Mouse (Mus musculus): ENCODE measurements around the gene Zfp553. TPM values are rescaled to one million over a fixed set of nuclear protein-coding genes. Genes with fewer than 3 reads are reported as not detected.
A peak's percentile ranks its signal among the peaks of the same experiment; 100 is the strongest.

The Zfp553 gene
- polyA plus RNA-seq, 1 experiment from 2014 or later: 68.9 TPM

DNA sequence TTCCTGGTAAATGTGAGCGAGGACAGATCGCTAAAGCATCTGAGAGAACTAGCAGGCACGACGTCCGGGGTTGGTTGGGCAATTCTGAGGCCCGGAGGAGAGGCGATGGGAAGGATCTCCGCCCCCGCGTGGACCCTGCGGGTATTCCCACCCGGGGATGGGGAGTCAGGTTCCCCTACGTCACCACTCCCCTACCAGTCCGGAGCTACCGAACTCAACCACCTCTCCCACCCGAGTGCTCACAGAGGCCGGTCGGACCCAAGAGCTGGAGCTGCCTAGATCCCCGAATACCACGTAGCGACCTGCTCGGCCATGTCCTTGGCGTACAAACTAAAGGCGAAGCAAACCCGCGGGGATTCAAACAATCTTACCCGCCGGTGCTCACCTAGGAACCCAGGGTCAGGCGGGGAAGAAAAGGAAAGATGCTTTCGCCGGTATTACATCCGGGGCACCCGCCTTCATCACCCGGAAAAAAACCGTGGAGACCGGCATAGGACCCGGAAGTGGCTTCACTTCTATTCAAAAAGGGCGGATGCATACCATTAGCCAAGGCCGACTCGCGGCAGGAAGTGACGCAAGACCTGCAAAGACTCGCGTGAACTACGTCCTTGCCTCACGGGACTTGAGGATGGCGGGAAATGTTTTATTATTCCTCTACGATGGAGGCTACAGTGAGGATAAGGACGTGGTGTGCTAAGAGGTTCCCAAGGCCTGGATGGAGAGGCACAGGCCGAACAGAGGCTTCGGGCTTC lies 37.1 kb upstream of the Zfp553 start, which contains the start of gene Cd2bp2:
Cd2bp2 (minus strand) TSS at position 507 of the 752 bp plus-strand sequence.
- Histone ChIP-seq H3K4me3 (peak within 1 kb of the TSS; percentile 87), H3K9ac (peak within 1 kb of the TSS; percentile 86), H3K4me1 (peaks cover 29% of the 10 kb centered on the region), H3K4me2 (peak within 1 kb of the TSS; percentile 91), H3K27ac (peak within 1 kb of the TSS; percentile 89), H3K9me3 (replicated peaks) (no peaks in the 10 kb centered on the region), H3K27me3 (no peaks in the 10 kb centered on the region), H3K36me3 (ENCODE audit: poor library complexity, severe bottlenecking) (peaks cover 82% of the 10 kb centered on the region)
- WGBS: under 1% methylated on average over 51 of the region's 51 CpGs
- peak; percentile 98 for ATAC-seq

GRCm38 (mm10) chr7:127196484-127196883 lies 36.4 kb upstream of the Zfp553 start:
- no peak for ATAC-seq
- Histone ChIP-seq H3K36me3 (ENCODE audit: poor library complexity, severe bottlenecking) (peaks cover 82% of the 10 kb centered on the region), H3K9me3 (replicated peaks) (no peaks in the 10 kb centered on the region), H3K9ac (peak overlapping the region; percentile 83), H3K27ac (peak overlapping the region; percentile 84), H3K4me3 (peak overlapping the region; percentile 87), H3K27me3 (no peaks in the 10 kb centered on the region), H3K4me1 (peaks cover 29% of the 10 kb centered on the region), H3K4me2 (peak overlapping the region; percentile 78)
- WGBS: 59% methylated on average over 11 of the region's 11 CpGs

DNA sequence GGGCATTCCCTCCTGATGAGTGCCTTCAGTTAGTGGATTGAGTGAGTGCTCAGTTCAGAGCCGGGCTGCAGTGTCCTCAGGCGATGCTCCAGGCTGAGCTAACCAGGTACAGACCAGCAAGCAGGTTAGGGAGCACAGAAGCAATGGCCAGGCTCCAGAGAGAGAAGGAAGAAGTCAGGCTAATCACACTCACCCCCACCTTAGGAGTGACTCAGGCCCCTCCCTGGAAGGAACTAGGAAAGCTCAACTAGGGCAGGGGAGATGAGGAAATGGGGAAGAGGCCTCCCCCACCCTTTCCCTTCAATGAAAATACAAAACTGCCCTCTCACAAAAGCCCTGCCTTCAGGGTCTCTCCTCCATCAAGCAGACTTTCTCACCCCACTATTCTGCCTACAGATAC lies 26.3 kb upstream of the Zfp553 start:
- no peaks in the 10 kb centered on the region for H3K9me3 ChIP-seq (replicated peaks)
- peaks cover 24% of the 10 kb centered on the region for H3K36me3 ChIP-seq (ENCODE audit: poor library complexity, severe bottlenecking)
- H3K4me2 ChIP-seq: peak overlapping the region; percentile 100
- peak overlapping the region; percentile 98 for H3K9ac ChIP-seq
- 59% methylated on average over 2 of the region's 2 CpGs for WGBS
- no peak overlapping the region for H3K27ac ChIP-seq
- no peak for ATAC-seq
- H3K4me3 ChIP-seq: peak overlapping the region; percentile 96
- H3K4me1 ChIP-seq: peaks cover 43% of the 10 kb centered on the region
- H3K27me3 ChIP-seq: no peaks in the 10 kb centered on the region

- no peak for ATAC-seq
- peak overlapping the region; percentile 96 for H3K4me3 ChIP-seq
- H3K4me1 ChIP-seq: peaks cover 43% of the 10 kb centered on the region
- no peaks in the 10 kb centered on the region for H3K9me3 ChIP-seq (replicated peaks)
- under 1% methylated on average over 53 of the region's 53 CpGs for WGBS
- peaks cover 14% of the 10 kb centered on the region for H3K36me3 ChIP-seq (ENCODE audit: poor library complexity, severe bottlenecking)
- peak overlapping the region; percentile 100 for H3K4me2 ChIP-seq
- H3K27ac ChIP-seq: peak overlapping the region; percentile 82
- H3K9ac ChIP-seq: peak overlapping the region; percentile 98
- H3K27me3 ChIP-seq: no peaks in the 10 kb centered on the region
These were observed 25.2 kb upstream of the Zfp553 start for GRCm38 (mm10) chr7:127207374-127208294.

- H3K27me3 ChIP-seq: no peaks in the 10 kb centered on the region
- H3K27ac ChIP-seq: peak within 1 kb of the TSS; percentile 82
- H3K4me2 ChIP-seq: peak within 1 kb of the TSS; percentile 100
- peak within 1 kb of the TSS; percentile 98 for H3K9ac ChIP-seq
- no peaks in the 10 kb centered on the region for H3K9me3 ChIP-seq (replicated peaks)
- H3K4me1 ChIP-seq: peaks cover 43% of the 10 kb centered on the region
- WGBS: 0% methylated on average over 25 of the region's 44 CpGs
- peaks cover 9% of the 10 kb centered on the region for H3K36me3 ChIP-seq (ENCODE audit: poor library complexity, severe bottlenecking)
- ATAC-seq: peak; percentile 13
- peak within 1 kb of the TSS; percentile 96 for H3K4me3 ChIP-seq
These were observed 24.6 kb upstream of the Zfp553 start, which contains the start of gene Tbc1d10b for GRCm38 (mm10) chr7:127208295-127208552. Gene Tbc1d10b, minus strand, starts transcription at chr7:127208468.

GRCm38 (mm10) chr7:127208553-127209438 lies 24.1 kb upstream of the Zfp553 start, which contains the start of gene Mylpf:
Gene Mylpf, plus strand, starts transcription at chr7:127208890.
- H3K36me3 ChIP-seq (ENCODE audit: poor library complexity, severe bottlenecking): peaks cover 3% of the 10 kb centered on the region
- peak within 1 kb of the TSS; percentile 98 for H3K9ac ChIP-seq
- peak; percentile 96 for ATAC-seq
- no peaks in the 10 kb centered on the region for H3K9me3 ChIP-seq (replicated peaks)
- under 1% methylated on average over 34 of the region's 44 CpGs for WGBS
- H3K4me2 ChIP-seq: peak within 1 kb of the TSS; percentile 100
- H3K27ac ChIP-seq: peak within 1 kb of the TSS; percentile 82
- H3K27me3 ChIP-seq: peaks cover 1% of the 10 kb centered on the region; the same call in 1 of the 2 replicates
- peaks cover 41% of the 10 kb centered on the region for H3K4me1 ChIP-seq
- H3K4me3 ChIP-seq: peak within 1 kb of the TSS; percentile 96

- Histone ChIP-seq H3K36me3 (ENCODE audit: poor library complexity, severe bottlenecking) (no peaks in the 10 kb centered on the region; the same call in 1 of the 2 replicates), H3K4me3 (peak overlapping the region; percentile 96; the same call in 1 of the 2 replicates), H3K27ac (no peak overlapping the region), H3K4me1 (peaks cover 35% of the 10 kb centered on the region), H3K4me2 (peak overlapping the region; percentile 71), H3K9me3 (replicated peaks) (no peaks in the 10 kb centered on the region), H3K9ac (no peak overlapping the region; the same call in 1 of the 2 replicates), H3K27me3 (peaks cover 7% of the 10 kb centered on the region)
- ATAC-seq: no peak
- 83% methylated on average over 5 of the region's 5 CpGs for WGBS
These were observed 23.0 kb upstream of the Zfp553 start for GRCm38 (mm10) chr7:127209851-127210250.

- H3K4me1 ChIP-seq: peaks cover 35% of the 10 kb centered on the region
- no peaks in the 10 kb centered on the region; the same call in 1 of the 2 replicates for H3K36me3 ChIP-seq (ENCODE audit: poor library complexity, severe bottlenecking)
- ATAC-seq: no peak
- H3K27ac ChIP-seq: no peak overlapping the region
- H3K9me3 ChIP-seq (replicated peaks): no peaks in the 10 kb centered on the region
- no peak overlapping the region for H3K9ac ChIP-seq
- H3K27me3 ChIP-seq: peaks cover 9% of the 10 kb centered on the region
- H3K4me2 ChIP-seq: no peak overlapping the region
- WGBS: 93% methylated on average over 4 of the region's 4 CpGs
- H3K4me3 ChIP-seq: no peak overlapping the region
These were observed 22.6 kb upstream of the Zfp553 start for GRCm38 (mm10) chr7:127210266-127210665.

- no peak for ATAC-seq
- 73% methylated on average over 5 of the region's 5 CpGs for WGBS
- no peaks in the 10 kb centered on the region for H3K9me3 ChIP-seq (replicated peaks)
- no peak overlapping the region for H3K9ac ChIP-seq
- H3K4me2 ChIP-seq: no peak overlapping the region
- no peak overlapping the region for H3K4me3 ChIP-seq
- peaks cover 30% of the 10 kb centered on the region for H3K4me1 ChIP-seq
- H3K27me3 ChIP-seq: peaks cover 9% of the 10 kb centered on the region
- H3K36me3 ChIP-seq (ENCODE audit: poor library complexity, severe bottlenecking): no peaks in the 10 kb centered on the region
- H3K27ac ChIP-seq: no peak overlapping the region
These were observed 21.7 kb upstream of the Zfp553 start for GRCm38 (mm10) chr7:127211014-127211745.

GRCm38 (mm10) chr7:127212432-127213250 lies 20.2 kb upstream of the Zfp553 start:
- Histone ChIP-seq H3K4me3 (no peak overlapping the region), H3K36me3 (ENCODE audit: poor library complexity, severe bottlenecking) (no peaks in the 10 kb centered on the region), H3K4me2 (no peak overlapping the region), H3K27ac (no peak overlapping the region), H3K27me3 (peaks cover 9% of the 10 kb centered on the region), H3K9me3 (replicated peaks) (no peaks in the 10 kb centered on the region), H3K4me1 (peaks cover 16% of the 10 kb centered on the region), H3K9ac (no peak overlapping the region)
- no peak for ATAC-seq
- 86% methylated on average over 12 of the region's 12 CpGs for WGBS
